Mouse (Mus musculus): Measurements from ENCODE around the gene Ddx23.

The Ddx23 gene

DNA sequence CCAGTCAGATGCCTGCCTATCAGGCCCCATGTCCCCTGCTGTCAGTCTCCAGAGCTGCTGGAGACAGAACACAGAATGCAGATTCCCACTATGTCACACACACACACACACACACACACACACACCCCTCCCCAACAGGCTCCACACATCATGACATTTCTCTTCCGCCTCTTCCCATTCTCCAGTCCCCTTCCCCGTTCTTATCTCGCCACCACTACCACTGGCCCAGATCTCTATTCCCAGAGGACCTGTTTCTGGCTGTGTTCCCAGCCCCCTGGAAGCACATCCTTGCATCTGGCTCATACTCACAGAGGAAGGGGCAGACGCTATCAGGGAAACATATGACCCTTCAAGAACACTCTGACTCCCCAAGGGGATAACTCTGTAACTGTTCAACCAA is 55.1 kb downstream of the Ddx23 start:
- no peak for DNase-seq (ENCODE audit: low read depth)

DNA sequence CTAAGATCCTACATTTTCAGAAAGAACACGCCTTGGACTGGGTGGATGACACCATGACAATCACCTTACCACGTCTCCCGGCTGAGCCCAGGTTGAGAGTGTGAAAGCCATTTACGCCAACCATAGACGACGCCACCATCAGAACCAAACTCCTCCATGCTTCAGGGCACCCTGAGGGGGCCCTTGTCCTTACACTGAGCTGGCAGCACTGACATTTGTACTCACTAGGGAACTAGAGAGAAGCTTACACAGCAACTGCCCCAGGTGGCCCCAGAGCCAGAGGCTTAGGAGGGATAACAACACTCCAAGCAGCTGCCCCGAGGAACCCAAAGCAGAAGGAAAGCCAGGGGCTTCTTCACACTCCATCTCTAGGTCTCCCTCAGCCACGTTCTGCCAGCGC is 56.0 kb downstream of the Ddx23 start:
- DNase-seq (ENCODE audit: low read depth), result no peak

DNA sequence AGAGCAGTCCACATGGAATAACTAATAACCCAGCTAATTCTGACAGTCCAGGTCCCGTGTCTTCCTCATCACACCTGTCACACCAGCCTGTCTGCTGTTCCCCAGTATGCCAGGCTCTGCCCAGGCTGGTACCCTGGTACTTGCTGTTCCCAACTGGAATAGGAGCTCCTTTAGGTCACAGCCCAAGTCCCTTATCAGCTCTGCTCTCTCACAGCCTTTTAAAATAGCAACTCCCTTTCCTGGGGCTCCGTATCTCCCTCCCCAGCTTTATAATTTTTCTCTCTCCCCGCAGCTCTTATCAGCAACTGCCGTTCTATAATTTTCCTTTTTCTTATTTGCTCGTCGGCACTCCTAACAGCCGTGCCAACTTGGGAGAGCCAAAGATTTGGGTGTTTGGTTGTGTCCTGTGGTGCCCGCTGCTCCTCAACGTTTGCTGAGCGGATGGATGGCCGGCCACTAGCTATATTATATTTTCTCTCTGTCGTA is 56.6 kb downstream of the Ddx23 start:
- peak; percentile 74 for DNase-seq (ENCODE audit: low read depth)

DNA sequence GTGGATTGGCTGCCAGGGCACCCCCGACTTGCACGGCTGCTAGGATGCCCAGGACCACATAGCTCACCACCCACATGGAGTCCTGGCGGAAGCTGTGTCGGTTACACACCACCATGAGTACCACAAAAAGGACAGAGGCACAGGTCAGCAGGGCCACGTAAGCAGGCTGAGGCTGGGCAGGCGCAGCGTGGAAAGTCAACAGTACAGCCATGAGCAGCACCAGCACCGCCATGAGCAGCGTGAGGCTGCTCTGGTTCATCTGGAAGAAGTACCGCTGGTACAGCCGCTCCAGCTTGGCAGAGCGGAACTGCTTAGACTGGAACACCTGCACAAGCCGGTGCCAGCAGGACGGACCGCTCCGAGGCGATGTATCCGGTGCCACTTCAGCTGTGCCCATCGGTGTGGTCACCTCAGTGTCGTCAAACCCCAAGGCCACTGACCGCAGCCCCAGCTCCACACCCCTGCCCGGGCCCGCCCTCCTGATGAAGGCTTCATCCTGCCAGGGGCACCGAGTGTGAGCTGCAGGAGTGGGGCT is 58.6 kb downstream of the Ddx23 start:
- DNase-seq (ENCODE audit: low read depth), result no peak

DNA sequence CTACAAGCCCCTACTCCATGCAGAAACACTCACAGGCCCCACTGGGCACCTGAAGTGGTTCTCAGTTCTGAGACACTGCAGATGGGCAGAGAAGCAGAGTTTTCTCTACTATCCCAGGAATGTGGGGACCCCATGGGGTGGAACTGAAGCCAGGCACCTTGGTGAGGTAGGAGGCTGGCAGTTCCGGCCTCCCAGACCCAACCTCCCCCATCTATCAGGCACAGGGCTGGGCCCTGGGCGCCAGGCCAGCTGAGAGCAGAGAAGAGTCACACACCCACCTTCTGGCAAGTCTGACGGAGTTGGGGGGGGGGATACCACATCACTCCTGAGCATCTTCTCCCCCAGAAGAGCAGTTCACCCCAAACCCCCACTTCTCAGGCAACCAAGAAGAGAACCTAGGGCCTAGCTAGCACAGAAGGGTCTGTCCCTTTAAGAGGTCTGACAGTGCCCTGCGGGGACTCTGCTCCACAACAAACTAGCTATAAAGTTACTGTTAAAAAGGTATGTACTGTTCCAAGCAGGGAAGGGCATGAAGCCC is 59.7 kb downstream of the Ddx23 start:
- no peak for DNase-seq (ENCODE audit: low read depth)

DNA sequence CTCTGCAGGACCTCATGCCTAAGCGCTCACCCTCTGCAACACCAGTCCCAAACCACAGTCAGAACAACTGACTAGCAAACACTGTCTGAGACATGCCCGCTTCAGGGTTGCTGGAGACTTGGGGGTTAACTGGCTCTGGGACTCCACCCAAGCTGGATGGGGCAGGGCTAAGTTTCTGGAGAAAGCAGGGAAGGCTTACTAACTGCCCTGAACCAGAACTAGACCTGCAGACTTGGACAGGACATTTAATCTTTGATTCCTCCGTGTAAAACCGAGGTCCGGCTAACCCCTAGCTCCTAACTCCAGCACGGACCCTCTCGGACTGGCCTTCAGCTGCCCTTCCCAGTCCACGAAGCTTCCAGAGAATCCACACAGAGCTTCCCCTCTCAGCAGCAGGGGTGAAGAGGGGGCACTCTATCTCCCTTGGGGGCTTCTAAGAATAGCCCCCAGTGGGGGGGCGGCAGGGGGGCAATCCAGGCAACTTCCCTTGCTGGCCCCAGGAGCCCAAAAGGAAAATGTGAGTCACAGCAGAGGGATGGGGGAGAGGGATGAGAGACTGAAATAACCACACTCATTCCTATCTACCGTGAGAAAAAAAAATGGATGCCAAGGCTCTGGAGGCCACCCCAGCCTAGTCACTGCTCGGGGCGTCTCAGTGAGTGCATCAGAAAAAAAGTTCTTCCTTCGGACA is 60.4 kb downstream of the Ddx23 start:
- no peak for DNase-seq (ENCODE audit: low read depth)

DNA sequence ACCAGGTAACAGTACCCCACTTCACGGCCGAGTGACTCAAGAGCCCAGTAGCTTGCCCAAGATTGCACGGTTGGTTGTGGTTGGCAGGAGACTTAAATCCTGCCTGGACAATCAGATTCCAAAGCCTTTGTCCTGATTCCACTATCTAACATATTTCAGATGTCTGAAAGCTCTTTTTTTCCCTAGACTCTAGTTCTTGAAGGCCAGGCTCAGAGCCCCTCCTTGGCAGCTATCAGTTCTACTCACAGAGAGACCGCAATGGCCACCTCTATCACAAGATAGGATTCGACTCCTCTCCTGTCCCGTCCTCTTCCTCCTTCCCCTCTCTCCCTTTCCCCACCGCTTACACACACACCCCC is 60.9 kb downstream of the Ddx23 start:
- no peak for DNase-seq (ENCODE audit: low read depth)

DNA sequence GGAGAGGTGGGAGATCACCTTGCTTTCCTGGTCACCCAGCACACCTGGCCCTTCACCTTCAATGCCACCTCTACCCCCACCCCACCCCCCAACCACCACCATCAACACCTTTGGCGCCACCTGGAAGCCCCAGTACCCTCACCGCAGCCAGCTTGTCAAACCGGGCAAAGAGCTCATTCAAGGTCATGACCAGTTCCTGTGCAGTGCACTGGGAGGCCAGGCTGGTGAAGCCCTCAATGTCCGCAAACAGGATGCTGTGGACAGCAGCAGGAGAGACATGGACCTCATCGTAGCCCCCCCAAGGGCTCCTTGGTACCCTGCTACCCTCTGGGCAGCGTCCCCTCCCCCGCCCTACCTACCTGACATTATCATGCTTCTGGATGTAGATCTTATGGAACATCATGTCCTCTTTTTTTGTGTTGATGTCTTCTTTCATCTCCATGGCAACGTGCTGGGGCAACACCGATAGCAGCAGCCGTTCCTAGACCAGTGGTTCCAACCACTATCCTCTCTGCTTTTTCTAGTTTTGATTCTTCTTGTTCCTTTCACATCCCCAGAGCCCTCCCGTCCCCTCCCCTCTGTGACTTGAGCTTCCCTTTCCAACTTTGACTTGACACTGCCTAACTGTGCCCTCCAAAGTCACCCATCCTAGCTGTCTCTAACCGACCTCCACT is 62.5 kb downstream of the Ddx23 start:
- DNase-seq (ENCODE audit: low read depth), result no peak

DNA sequence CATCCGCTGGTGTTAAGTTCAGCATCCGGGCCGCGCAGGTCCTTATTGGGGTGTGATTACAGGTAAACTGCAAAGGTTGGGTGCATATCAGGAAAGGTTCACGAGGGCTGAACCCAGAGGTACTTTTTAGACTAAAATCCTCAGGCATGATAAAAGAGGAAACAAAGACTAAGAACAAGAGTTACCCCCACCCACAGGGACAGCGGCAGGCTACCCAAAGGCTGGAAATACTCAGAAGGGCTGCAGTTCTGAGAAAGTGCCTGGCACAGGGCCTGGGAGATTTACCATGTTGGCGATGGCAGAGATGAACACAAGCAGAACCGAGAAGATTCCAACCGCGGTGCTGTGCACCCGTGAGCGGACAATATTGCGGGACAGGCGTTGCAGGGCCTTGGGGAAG is 66.1 kb downstream of the Ddx23 start:
- no peak for DNase-seq (ENCODE audit: low read depth)

All from c-Kit-positive CD71-positive TER-119-negative erythroid progenitor cells, embryonic 14.5 days (primary cell).